Mouse (Mus musculus): ENCODE results near the gene Grap. TPM values are rescaled to one million over a fixed set of nuclear protein-coding genes. Genes with fewer than 3 reads are reported as not detected.

Gene Grap
- total and polyA plus RNA-seq, 2 experiments from 2014 or later: 5.6 to 6.9 TPM

DNA sequence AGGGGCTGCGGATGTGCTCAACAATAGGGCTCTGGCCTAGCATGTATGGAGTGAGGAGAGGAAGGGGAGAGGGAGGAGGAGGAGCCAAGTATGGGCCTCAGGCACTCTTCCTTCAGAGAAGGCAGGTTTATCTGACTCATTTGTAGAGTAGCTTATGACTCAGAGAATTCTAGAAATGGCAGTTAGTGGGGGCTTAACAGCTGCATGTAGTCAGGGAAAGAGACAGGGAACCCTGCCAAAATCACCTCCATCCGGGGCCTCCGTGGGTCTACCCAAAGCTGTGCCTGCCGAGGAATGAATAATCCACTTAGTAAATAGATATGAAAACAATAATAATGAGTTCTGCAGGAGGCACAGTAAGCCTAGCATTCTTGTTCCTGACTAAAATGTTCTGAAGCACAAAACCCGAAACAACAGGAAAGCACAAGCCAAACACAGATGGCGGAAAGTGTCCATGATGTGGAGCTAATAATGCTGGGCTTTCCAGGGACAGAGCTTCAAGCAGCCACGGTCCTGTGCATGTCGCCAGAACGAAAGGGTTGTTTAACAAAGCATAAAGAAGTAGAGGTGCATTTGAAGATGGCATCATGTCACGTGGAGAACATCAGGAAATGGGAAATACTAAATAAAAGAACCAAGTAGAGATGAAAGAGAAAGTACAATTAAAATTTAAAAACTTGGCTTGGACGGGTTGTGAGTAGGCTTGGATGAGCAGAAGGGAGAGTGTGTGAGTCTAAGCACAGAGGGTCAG is 8.3 kb upstream of the Grap start:
- Histone ChIP-seq H3K4me1 (ENCODE audit: insufficient read depth) (no peaks in the 10 kb centered on the region), H3K27me3 (ENCODE audit: insufficient read depth, low read length) (no peaks in the 10 kb centered on the region), H3K4me3 (ENCODE audit: low read depth, low read length) (no peak overlapping the region), H3K9ac (no peak overlapping the region), H3K36me3 (ENCODE audit: insufficient read depth) (no peaks in the 10 kb centered on the region), H3K27ac (ENCODE audit: low read depth, low read length) (no peak overlapping the region), H3K9me3 (ENCODE audit: low read length) (no peaks in the 10 kb centered on the region), H3K4me2 (ENCODE audit: low read depth) (no peak overlapping the region)
- DNase-seq (peak; percentile 19), ATAC-seq (no peak)
- no peak for TF ChIP-seq CTCF (IDR thresholded peaks at IDR 0.05; ENCODE audit: low read depth)
- WGBS: 54% methylated on average over 11 of the region's 11 CpGs

DNA sequence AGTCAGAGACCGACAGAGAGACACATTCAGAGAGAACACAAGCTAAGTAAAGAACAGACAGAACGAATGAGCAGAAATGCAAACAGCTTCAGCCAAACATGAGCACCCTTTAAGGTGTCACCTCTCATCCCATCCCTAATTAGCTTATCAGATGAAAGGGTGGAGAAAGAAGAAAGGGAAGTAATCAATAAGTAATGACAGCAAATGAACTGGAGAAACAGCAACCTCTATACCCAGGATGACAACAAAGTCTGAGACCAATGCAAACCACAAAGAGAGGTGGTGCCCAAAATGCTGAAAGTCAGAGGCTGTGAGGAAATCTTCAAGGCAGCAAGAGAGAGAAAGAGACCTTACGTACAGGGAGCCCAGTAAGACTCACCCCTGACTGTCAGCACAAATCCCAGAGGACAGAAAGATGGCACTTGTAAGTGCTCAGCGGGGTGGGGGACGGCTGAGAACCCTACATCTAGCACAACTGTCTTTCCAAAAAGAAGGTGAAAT is 7.7 kb upstream of the Grap start:
- WGBS: 73% methylated on average over 5 of the region's 5 CpGs
- ATAC-seq: no peak

DNA sequence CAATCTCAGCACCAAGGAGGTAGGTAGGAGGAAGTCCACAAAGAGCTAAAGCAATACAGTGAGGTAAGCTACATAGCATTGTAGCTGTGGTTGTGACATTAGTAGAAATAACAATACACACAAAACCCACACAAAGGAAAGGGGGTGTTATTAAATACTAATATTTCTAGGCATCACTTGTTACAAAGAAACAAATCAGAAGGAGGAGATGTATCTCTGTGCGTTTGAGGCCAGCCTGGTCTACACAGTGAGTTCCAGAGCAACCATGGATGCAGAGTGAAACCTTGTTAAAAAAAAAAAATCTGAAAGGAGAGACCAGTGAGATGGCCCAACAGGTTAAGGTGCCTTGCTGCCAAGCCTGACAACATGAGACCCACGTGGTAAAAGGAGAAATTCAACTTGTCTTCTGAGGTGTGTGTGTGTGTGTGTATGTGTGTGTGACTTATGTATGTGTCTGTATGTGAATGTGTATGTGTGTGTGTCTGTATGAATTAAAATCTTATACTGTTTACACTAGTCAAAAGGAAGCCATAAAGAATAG is 6.5 kb upstream of the Grap start:
- no peak overlapping the region for H3K9ac ChIP-seq
- H3K36me3 ChIP-seq (ENCODE audit: insufficient read depth): no peaks in the 10 kb centered on the region
- no peak overlapping the region for H3K27ac ChIP-seq (ENCODE audit: low read depth, low read length)
- no peak for DNase-seq
- H3K4me1 ChIP-seq (ENCODE audit: insufficient read depth): no peaks in the 10 kb centered on the region
- no peak overlapping the region for H3K4me2 ChIP-seq (ENCODE audit: low read depth)
- no peak for TF ChIP-seq CTCF (IDR thresholded peaks at IDR 0.05; ENCODE audit: low read depth)
- 62% methylated on average over 2 of the region's 2 CpGs for WGBS
- H3K27me3 ChIP-seq (ENCODE audit: insufficient read depth, low read length): no peaks in the 10 kb centered on the region
- no peak for ATAC-seq
- H3K9me3 ChIP-seq (ENCODE audit: low read length): no peaks in the 10 kb centered on the region
- H3K4me3 ChIP-seq (ENCODE audit: low read depth, low read length): no peak overlapping the region

More for the DNA sequence above, 7.7 kb upstream of the Grap start:
- Histone ChIP-seq H3K9ac (no peak overlapping the region), H3K27ac (ENCODE audit: low read depth, low read length) (no peak overlapping the region), H3K4me3 (ENCODE audit: low read depth, low read length) (no peak overlapping the region), H3K4me2 (ENCODE audit: low read depth) (no peak overlapping the region), H3K36me3 (ENCODE audit: insufficient read depth) (no peaks in the 10 kb centered on the region), H3K4me1 (ENCODE audit: insufficient read depth) (no peaks in the 10 kb centered on the region), H3K9me3 (ENCODE audit: low read length) (no peaks in the 10 kb centered on the region), H3K27me3 (ENCODE audit: insufficient read depth, low read length) (no peaks in the 10 kb centered on the region)
- no peak for TF ChIP-seq CTCF (IDR thresholded peaks at IDR 0.05; ENCODE audit: low read depth)
- no peak for DNase-seq

DNA sequence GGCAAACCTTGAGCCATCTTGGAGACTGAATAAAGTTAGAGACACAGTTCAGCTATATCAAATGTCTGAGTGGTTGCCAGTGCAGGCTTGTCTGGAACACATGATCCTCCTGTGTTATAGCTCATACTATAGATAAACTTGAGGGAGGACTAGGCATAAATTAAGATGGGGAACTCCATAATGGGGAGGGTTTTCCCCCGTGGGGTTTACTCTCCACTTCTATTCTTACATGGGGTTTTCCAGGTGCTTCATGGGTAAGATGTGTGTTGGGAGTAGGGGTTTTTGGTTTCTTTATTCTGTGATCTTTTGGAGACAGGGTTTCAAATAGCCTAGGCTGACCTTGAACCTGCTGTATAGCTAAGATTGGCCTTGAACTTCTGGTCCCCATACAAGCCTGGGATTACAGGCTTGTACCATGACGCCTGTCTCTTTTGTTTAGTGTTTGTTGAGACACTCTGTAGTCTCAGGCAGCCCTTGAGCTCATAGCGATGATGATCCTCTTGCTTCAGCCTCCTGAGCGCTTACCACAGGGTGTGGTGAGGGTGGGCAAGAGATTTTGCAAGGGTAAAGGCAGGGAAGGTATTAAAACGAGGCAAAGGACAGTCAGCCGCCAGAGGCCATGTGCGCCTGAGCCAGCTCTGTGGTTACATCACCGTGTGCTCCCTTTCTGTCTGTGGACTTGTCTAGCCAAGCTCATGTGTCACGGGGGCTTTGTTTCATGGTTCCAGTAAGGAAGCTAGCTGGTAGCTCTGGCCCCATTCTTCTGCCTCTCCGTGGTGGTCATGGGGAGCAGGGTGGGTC is 5.8 kb upstream of the Grap start:
- Histone ChIP-seq H3K27me3 (ENCODE audit: insufficient read depth, low read length) (no peaks in the 10 kb centered on the region), H3K36me3 (ENCODE audit: insufficient read depth) (no peaks in the 10 kb centered on the region), H3K9ac (no peak overlapping the region), H3K4me3 (ENCODE audit: low read depth, low read length) (no peak overlapping the region), H3K4me2 (ENCODE audit: low read depth) (no peak overlapping the region), H3K9me3 (ENCODE audit: low read length) (no peaks in the 10 kb centered on the region), H3K27ac (ENCODE audit: low read depth, low read length) (no peak overlapping the region), H3K4me1 (ENCODE audit: insufficient read depth) (no peaks in the 10 kb centered on the region)
- ATAC-seq (no peak), DNase-seq (no peak)
- WGBS: 69% methylated on average over 10 of the region's 10 CpGs
- TF ChIP-seq CTCF (IDR thresholded peaks at IDR 0.05; ENCODE audit: low read depth): no peak

DNA sequence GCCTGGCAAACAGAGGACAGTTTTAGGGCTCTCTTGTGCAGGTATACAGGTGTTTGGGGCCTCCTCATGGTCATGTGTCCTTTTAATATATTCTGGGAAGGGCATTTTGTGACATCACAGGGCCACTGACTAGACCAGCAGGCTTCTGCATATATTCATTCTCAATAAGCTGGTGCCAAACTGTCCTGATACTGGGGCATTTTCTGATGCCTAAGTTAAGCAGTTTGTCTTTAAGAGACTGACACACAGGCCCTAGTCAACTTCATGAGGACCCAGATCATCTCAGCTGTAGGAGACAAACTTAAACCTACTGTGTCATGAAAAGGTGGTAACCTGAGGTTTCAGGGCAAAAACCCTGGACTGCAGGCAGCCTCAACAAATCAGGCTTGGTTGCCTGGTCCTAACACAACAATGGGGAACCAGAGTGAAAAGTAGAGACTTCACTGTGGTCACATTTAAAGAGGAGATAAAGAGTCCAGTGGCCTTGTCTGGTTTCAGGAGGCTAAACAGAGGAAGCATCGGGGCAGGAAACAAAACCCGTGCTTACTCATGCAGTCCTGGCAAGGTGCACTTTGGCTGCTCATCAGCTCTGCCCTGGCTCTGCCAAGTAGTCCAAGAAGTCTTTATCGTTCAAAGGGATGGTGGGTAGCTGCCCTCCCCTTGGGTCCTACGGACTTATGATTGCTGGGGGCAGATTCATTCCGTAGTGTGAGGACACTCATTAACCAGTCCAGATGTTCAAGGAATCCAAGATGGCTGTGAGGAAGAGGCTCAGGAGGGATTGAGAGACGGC is 4.9 kb upstream of the Grap start:
- no peaks in the 10 kb centered on the region for H3K4me1 ChIP-seq (ENCODE audit: insufficient read depth)
- H3K27me3 ChIP-seq (ENCODE audit: insufficient read depth, low read length): no peaks in the 10 kb centered on the region
- no peak for DNase-seq
- no peak overlapping the region for H3K4me2 ChIP-seq (ENCODE audit: low read depth)
- H3K9me3 ChIP-seq (ENCODE audit: low read length): no peaks in the 10 kb centered on the region
- H3K9ac ChIP-seq: no peak overlapping the region
- no peak for ATAC-seq
- 76% methylated on average over 6 of the region's 6 CpGs for WGBS
- no peak overlapping the region for H3K4me3 ChIP-seq (ENCODE audit: low read depth, low read length)
- H3K27ac ChIP-seq (ENCODE audit: low read depth, low read length): no peak overlapping the region
- no peak for TF ChIP-seq CTCF (IDR thresholded peaks at IDR 0.05; ENCODE audit: low read depth)
- no peaks in the 10 kb centered on the region for H3K36me3 ChIP-seq (ENCODE audit: insufficient read depth)

DNA sequence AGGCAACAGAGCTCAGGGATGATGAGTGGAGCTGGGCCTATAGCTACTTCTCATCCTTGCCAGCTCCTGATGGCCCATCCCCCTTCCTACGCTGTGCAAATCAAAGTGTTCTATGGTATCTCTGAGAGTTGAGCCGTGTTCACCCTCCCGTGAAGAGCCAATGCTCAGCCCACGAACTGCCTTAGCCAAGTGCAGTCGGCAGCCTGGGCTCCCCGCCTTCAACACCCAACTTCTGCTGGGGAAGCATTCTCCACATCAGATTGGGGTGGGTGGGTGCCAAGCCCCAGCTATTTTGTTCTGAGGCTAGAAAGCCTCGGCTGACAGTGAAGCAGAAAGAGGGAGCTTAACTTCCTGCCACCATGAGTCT is 4.3 kb upstream of the Grap start:
- Histone ChIP-seq H3K27ac (ENCODE audit: low read depth, low read length) (no peak overlapping the region), H3K9me3 (ENCODE audit: low read length) (no peaks in the 10 kb centered on the region), H3K4me2 (ENCODE audit: low read depth) (no peak overlapping the region), H3K4me3 (ENCODE audit: low read depth, low read length) (no peak overlapping the region), H3K36me3 (ENCODE audit: insufficient read depth) (no peaks in the 10 kb centered on the region), H3K27me3 (ENCODE audit: insufficient read depth, low read length) (no peaks in the 10 kb centered on the region), H3K9ac (no peak overlapping the region), H3K4me1 (ENCODE audit: insufficient read depth) (no peaks in the 10 kb centered on the region)
- ATAC-seq (no peak), DNase-seq (no peak)
- 68% methylated on average over 7 of the region's 7 CpGs for WGBS
- no peak for TF ChIP-seq CTCF (IDR thresholded peaks at IDR 0.05; ENCODE audit: low read depth)
